Mouse (Mus musculus) midbrain, embryonic 16.5 days (tissue): ENCODE results near the gene Igsf8. TPM values are rescaled to one million over a fixed set of nuclear protein-coding genes. Genes with fewer than 3 reads are reported as not detected.

Experiments
- polyA plus RNA-seq: library from polyadenylated mRNA; unstranded; fragments of >200 nt; fragmentation: Nextera tagmentation; extraction: Ambion mirVana; gene quantifications from 2 replicates; pipeline ENCODE4 v1.2.1, GENCODE M21; 2015

Gene Igsf8
- polyA plus RNA-seq, 1 experiment from 2014 or later = 63.9 TPM

Other genes with a start within 250 kb of the Igsf8 start
- gene Vangl2, start 233.2 kb upstream of the Igsf8 start, polyA plus RNA-seq = 43.7 and 44.0 TPM in 2 replicates
- gene Nhlh1, start 204.1 kb upstream of the Igsf8 start, polyA plus RNA-seq = 0.45 and 1.2 TPM in 2 replicates
- 209 and 222 TPM in 2 replicates for gene Copa, start 179.1 kb upstream of the Igsf8 start, polyA plus RNA-seq
- 105 and 107 TPM in 2 replicates for gene Ncstn, start 178.8 kb upstream of the Igsf8 start, polyA plus RNA-seq
- 160 and 162 TPM in 2 replicates for gene Pex19, start 134.9 kb upstream of the Igsf8 start, polyA plus RNA-seq
- gene Dcaf8, start 113.6 kb upstream of the Igsf8 start, polyA plus RNA-seq = 84.7 and 84.9 TPM in 2 replicates
- 460 and 525 TPM in 2 replicates for gene Pea15a, start 54.8 kb upstream of the Igsf8 start, polyA plus RNA-seq
- 1.8 and 2.2 TPM in 2 replicates for gene Casq1, start 41.8 kb upstream of the Igsf8 start, polyA plus RNA-seq
- gene Atp1a4, start 3.2 kb upstream of the Igsf8 start, polyA plus RNA-seq = not detected in 2 replicates
- gene Atp1a2, start 36.4 kb downstream of the Igsf8 start, polyA plus RNA-seq = 53.2 and 69.0 TPM in 2 replicates
- 7.7 and 7.8 TPM in 2 replicates for gene Kcnj9, start 67.7 kb downstream of the Igsf8 start, polyA plus RNA-seq
- gene Kcnj10, start 79.6 kb downstream of the Igsf8 start, polyA plus RNA-seq = 1.5 and 2.5 TPM in 2 replicates
- 3.4 and 3.5 TPM in 2 replicates for gene Pigm, start 114.9 kb downstream of the Igsf8 start, polyA plus RNA-seq
- 0.23 and 0.37 TPM in 2 replicates for gene Slamf9, start 213.7 kb downstream of the Igsf8 start, polyA plus RNA-seq
- gene Igsf9, start 220.1 kb downstream of the Igsf8 start, polyA plus RNA-seq = 73.0 and 74.4 TPM in 2 replicates
- 47.3 and 53.0 TPM in 2 replicates for gene Tagln2, start 238.4 kb downstream of the Igsf8 start, polyA plus RNA-seq